Mouse (Mus musculus) intestine, embryonic 14.5 days (tissue): ENCODE data around the gene Gpatch11. TPM values are rescaled to one million over a fixed set of nuclear protein-coding genes. Genes with fewer than 3 reads are reported as not detected.
A peak's percentile ranks its signal among the peaks of the same experiment; 100 is the strongest.

Experiments used
- ATAC-seq: fragments of 200-750 bp; cut with Nextera tagmentation; replicated peaks from 2 replicates; pipeline ENCODE4 v1.8.0; 2017; ENCODE audit warnings: low read depth, moderate number of reproducible peaks, moderate TSS enrichment, moderate library complexity; ENCODE audit not compliant: low FRiP score, low TSS enrichment
- DNase-seq: peaks from one replicate; pipeline ENCODE4 v3.0.0-alpha.2; 2018; ENCODE audit warnings: low spot score
- H3K27ac ChIP-seq: fragments of 300-500 bp; sonication (generic); 2 replicates; pipeline ENCODE4 v1.5.1; 2014; ENCODE audit warnings: low read depth, mild to moderate bottlenecking, control low read depth
- H3K27me3 ChIP-seq: fragments of 300-500 bp; sonication (generic); replicated peaks from 2 replicates; pipeline ENCODE4 v1.6.1; 2014; ENCODE audit warnings: low read length, control low read depth; ENCODE audit not compliant: control insufficient read depth, insufficient read depth
- H3K36me3 ChIP-seq: fragments of 300-500 bp; sonication (generic); 2 replicates; pipeline ENCODE4 v1.6.1; 2014; ENCODE audit warnings: low read length, control low read depth; ENCODE audit not compliant: control insufficient read depth, insufficient read depth
- H3K4me1 ChIP-seq: fragments of 300-500 bp; sonication (generic); replicated peaks from 2 replicates; pipeline ENCODE4 v1.6.1; 2014; ENCODE audit warnings: low read length, control low read depth, mixed read lengths; ENCODE audit not compliant: control insufficient read depth, insufficient read depth
- H3K4me2 ChIP-seq: fragments of 300-500 bp; sonication (generic); 2 replicates; pipeline ENCODE4 v1.6.1; 2014; ENCODE audit warnings: low read length
- H3K4me3 ChIP-seq: fragments of 300-500 bp; sonication (generic); 2 replicates; pipeline ENCODE4 v1.5.1; 2014; ENCODE audit warnings: low read depth, low read length, control low read depth, mixed read lengths
- H3K9ac ChIP-seq: fragments of 300-500 bp; sonication (generic); 2 replicates; pipeline ENCODE4 v1.6.1; 2014; ENCODE audit warnings: mild to moderate bottlenecking, low read length
- H3K9me3 ChIP-seq: fragments of 300-500 bp; sonication (generic); 2 replicates; pipeline ENCODE4 v1.6.1; 2016; ENCODE audit warnings: low read length, control low read depth; ENCODE audit not compliant: control insufficient read depth
- WGBS: fragments of 180-500 bp; shearing (Covaris S2); extraction: QIAGEN DNeasy Blood & Tissue Kit; methylation state at CpG from one replicate; pipeline ENCODE4 v1.1.7; 2014; 5-methylcytosine and 5-hydroxymethylcytosine counted together
- polyA plus RNA-seq: library from polyadenylated mRNA; unstranded; fragments of >200 nt; fragmentation: Nextera tagmentation; extraction: Ambion mirVana; gene quantifications from 2 replicates; pipeline ENCODE4 v1.2.1, GENCODE M21; 2014

Gpatch11 gene
- polyA plus RNA-seq, 1 experiment from 2014 or later, result 33.9 TPM

DNA sequence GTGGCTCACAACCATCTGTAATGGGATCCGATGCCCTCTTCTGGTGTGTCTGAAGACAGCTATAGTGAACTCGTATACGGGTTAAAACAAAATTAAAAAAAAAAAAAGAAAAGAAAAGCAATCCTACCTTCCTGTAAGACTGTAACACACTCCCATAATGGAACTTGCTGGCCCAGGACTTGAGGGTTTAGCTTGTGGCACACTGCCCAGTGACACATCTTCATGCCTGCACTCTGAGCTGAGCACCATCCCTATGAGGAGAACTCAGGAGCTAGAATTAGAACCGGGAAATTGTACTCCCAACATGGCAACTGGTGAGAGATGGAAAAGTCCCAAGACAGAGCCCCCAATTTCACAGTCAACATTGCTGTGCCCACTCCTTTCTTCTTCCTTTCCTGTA, 47.9 kb downstream of the Gpatch11 start:
- no peak overlapping the region for H3K9ac ChIP-seq
- WGBS, result 84% methylated on average over 4 of the region's 4 CpGs
- H3K27me3 ChIP-seq, result no peaks in the 10 kb centered on the region
- no peak for DNase-seq
- peaks cover 10% of the 10 kb centered on the region; the same call in 1 of the 2 replicates for H3K4me1 ChIP-seq
- H3K36me3 ChIP-seq, result peaks cover 4% of the 10 kb centered on the region
- ATAC-seq, result no peak
- H3K4me2 ChIP-seq, result no peak overlapping the region
- no peaks in the 10 kb centered on the region for H3K9me3 ChIP-seq
- H3K27ac ChIP-seq, result no peak overlapping the region
- no peak overlapping the region for H3K4me3 ChIP-seq

DNA sequence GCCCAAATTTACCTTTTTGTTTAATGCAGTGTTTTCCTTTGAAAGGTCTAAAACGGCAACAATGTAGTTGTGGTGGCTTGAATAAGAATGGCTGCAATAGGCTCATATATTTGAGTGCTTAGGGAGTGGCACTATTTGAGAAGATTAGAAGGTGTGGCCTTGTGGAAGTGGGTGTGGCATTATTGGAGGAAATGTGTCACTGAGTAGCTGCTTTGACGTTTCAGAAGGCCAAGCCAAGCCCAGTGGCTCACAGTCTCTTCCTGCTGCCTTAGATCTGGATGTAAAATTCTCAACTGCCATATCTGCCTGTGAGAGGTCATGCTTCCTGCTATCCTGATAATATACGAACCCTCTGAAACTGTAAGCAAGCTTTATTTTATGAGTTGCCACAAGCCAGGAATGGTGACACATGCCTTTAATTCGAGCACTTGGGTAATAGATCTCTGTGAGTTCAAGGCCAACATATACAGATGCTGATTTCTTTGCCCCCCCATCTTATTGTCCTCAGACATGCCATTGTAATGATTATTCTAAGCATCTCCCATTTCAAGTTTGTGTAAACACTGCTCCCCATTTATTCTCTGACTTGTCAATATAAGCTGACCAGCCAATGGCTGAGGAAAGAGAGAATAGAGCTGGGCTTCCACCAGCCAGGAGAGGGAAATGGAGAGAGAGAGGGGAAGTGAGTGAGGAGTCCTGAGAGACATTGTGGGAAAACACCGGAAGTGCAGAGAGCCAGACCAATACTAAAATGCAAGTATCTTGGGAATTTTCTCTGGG, 50.1 kb downstream of the Gpatch11 start:
- Histone ChIP-seq H3K9ac (no peak overlapping the region), H3K27ac (no peak overlapping the region), H3K4me1 (peaks cover 10% of the 10 kb centered on the region; the same call in 1 of the 2 replicates), H3K36me3 (no peaks in the 10 kb centered on the region), H3K4me3 (no peak overlapping the region), H3K9me3 (no peaks in the 10 kb centered on the region), H3K27me3 (no peaks in the 10 kb centered on the region), H3K4me2 (no peak overlapping the region)
- 84% methylated on average over 5 of the region's 5 CpGs for WGBS
- ATAC-seq, result no peak
- DNase-seq, result no peak

DNA sequence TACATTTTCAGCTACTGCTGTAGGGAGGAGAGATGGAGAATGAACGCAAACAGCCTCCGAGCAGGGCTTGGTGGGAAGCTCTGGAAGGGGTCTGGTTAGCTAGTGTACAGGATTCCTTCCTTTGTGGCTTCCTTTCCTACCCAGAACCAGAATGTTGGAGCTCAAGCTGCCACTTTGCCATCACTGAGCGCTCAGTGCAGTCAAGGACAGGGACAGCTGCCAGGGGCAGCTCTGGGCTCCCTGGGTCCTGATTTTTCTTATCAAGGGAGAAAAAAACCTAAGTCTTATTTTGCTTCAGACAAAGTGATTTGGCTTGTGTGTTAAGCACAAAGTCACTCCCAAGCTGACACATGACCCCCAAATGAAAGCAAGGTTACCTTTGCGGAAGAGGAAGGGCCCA, 53.2 kb downstream of the Gpatch11 start:
- no peaks in the 10 kb centered on the region for H3K4me1 ChIP-seq
- H3K4me2 ChIP-seq, result no peak overlapping the region
- H3K9me3 ChIP-seq, result no peaks in the 10 kb centered on the region
- no peak for ATAC-seq
- no peak overlapping the region for H3K9ac ChIP-seq
- H3K4me3 ChIP-seq, result no peak overlapping the region
- DNase-seq, result no peak
- 74% methylated on average over 4 of the region's 4 CpGs for WGBS
- H3K36me3 ChIP-seq, result no peaks in the 10 kb centered on the region
- no peaks in the 10 kb centered on the region for H3K27me3 ChIP-seq
- no peak overlapping the region for H3K27ac ChIP-seq

DNA sequence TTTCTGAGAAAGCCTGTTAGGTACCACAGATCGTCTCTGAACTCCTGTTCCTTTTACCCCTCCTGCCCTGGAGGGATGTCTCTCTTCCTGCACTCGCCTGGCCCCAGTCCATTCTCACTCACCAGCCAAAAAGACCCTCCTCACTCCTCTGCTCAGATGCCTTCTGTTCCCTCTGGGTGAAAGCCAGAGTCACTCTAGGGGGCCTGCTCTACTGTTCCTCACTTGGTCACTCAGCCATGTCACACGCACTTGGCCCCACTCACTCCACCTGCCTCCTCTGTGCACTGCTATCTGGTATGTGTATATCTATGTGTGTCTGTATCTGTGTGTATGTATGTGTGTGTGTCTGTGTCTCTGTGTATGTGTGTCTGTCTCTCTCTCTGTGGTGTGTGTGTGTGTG, 53.8 kb downstream of the Gpatch11 start:
- no peak for DNase-seq
- WGBS, result 51% methylated on average over 3 of the region's 3 CpGs
- H3K36me3 ChIP-seq, result no peaks in the 10 kb centered on the region
- no peak for ATAC-seq
- H3K4me2 ChIP-seq, result no peak overlapping the region
- H3K27me3 ChIP-seq, result no peaks in the 10 kb centered on the region
- no peak overlapping the region for H3K27ac ChIP-seq
- H3K4me1 ChIP-seq, result no peaks in the 10 kb centered on the region
- H3K9ac ChIP-seq, result no peak overlapping the region
- H3K4me3 ChIP-seq, result no peak overlapping the region
- no peaks in the 10 kb centered on the region for H3K9me3 ChIP-seq

DNA sequence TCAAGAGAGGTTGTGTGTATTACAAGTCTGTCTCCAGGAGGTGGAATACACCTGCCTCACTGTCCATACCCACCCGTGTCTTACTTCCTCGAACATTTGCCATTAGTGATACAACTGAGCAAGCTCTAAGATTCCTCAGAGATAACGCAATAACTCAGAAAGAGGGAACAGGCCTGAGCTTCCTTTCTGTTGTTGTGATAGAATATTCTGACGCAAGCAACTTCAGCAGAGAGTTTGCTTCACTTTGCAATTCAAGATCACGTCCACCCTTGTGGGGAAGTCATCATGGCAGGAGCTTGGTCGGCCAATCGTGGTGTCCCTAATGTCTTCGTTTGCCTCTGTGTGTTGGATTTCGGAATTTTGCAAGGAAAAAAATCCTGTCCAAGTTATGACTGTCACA, 55.7 kb downstream of the Gpatch11 start:
- Histone ChIP-seq H3K4me1 (0 out of 2 replicates have a peak, but pooled peaks cover 2% of the 10 kb centered on the region), H3K36me3 (no peaks in the 10 kb centered on the region), H3K27ac (no peak overlapping the region), H3K9me3 (no peaks in the 10 kb centered on the region), H3K27me3 (no peaks in the 10 kb centered on the region), H3K9ac (no peak overlapping the region), H3K4me3 (no peak overlapping the region), H3K4me2 (no peak overlapping the region)
- 80% methylated on average over 9 of the region's 9 CpGs for WGBS
- no peak for ATAC-seq
- DNase-seq, result no peak

DNA sequence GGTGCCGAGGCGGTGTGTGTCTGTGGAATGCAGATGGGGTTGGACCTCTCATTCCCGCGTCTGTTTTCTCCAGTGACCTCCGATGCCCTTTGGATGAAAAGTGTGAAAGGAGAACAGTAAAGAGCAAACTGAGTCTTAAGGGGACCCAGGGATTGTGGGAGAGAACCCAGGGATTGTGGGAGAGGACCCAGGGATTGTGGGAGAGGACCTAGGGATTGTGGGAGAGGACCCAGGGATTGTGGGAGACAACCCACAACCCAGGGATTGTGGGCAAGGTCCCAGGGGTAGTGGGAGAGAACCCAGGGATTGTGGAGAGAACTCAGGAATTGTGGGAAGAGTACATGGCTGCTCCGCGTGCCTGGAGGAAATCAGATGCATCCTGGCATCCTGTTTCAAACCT, 59.6 kb downstream of the Gpatch11 start:
- H3K27me3 ChIP-seq, result no peaks in the 10 kb centered on the region
- peak overlapping the region; percentile 42; the same call in 1 of the 2 replicates for H3K4me2 ChIP-seq
- ATAC-seq, result no peak
- H3K4me1 ChIP-seq, result 0 out of 2 replicates have a peak, but pooled peaks cover 2% of the 10 kb centered on the region
- H3K27ac ChIP-seq, result no peak overlapping the region
- no peak for DNase-seq
- no peaks in the 10 kb centered on the region for H3K9me3 ChIP-seq
- no peak overlapping the region for H3K9ac ChIP-seq
- no peaks in the 10 kb centered on the region for H3K36me3 ChIP-seq
- no peak overlapping the region for H3K4me3 ChIP-seq
- WGBS, result 74% methylated on average over 7 of the region's 7 CpGs

DNA sequence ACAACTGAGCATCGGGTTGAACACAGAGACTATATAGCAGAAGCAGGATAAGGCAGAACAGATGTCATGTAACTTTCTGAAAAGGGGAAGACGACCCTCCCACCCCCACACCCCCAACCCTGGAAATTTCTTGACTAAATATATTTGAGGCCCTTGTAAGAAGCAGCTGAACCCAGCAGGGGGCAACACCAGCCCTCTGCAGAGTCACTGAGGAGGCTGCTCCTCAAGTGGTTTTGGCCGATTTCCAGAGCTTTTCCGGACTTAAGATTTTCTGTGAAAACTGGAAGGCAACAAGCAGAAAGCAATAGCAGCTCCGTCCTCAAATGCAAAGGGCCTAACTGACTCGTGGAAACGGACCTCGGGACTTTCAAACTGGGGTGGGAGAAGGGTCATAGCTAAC, 60.0 kb downstream of the Gpatch11 start:
- Histone ChIP-seq H3K27me3 (no peaks in the 10 kb centered on the region), H3K4me2 (peak overlapping the region; percentile 42), H3K36me3 (no peaks in the 10 kb centered on the region), H3K4me3 (no peak overlapping the region; the same call in 1 of the 2 replicates), H3K27ac (no peak overlapping the region), H3K9ac (no peak overlapping the region), H3K9me3 (no peaks in the 10 kb centered on the region), H3K4me1 (0 out of 2 replicates have a peak, but pooled peaks cover 2% of the 10 kb centered on the region)
- ATAC-seq (no peak; the same call in 1 of the 2 replicates), DNase-seq (peak; percentile 91)
- WGBS, result 25% methylated on average over 8 of the region's 8 CpGs
